Mouse (Mus musculus): ENCODE measurements around the gene Pcsk5. TPM values are rescaled to one million over a fixed set of nuclear protein-coding genes. Genes with fewer than 3 reads are reported as not detected.

The Pcsk5 gene
- polyA plus RNA-seq, 1 experiment from 2014 or later = 24.0 TPM

DNA sequence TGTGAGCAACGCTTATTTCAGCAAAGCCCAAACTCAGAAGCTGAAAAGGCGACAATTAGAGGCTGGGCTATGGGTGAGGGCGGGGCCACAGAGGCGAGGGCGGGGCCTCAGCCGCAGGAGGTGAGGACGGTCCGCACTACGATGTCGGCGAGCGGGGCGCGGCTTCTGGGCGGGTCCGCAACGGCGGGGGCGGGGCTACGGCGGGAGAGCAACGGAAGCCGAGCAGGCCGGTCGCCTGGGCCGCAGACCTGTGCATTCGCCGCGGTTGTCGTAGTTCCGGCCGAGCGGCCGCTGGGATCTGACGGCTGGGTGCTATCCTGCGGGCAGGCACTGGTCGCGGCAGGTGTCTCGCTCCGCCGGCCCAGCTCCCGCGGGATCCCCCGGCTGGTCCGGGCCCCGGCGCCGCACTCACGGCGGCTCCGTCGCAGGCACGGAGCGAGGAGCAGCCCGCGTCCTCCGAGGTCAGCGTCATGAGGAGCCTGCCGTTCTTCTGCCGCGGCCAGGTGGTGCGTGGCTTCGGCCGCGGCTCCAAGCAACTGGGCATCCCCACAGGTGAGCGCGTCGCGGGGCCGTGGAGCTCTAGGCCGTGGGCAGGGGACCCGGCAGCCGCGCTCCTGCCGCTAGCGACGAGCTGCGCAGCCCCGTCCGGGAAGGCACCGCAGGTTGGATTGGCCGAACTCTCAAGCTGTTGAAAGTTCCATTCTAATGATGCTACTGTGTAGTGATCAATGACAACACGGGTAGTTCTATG, 443.4 kb downstream of the Pcsk5 start, which contains the start of gene Rfk:
Gene Rfk (plus strand): TSS at position 203 of the 751 bp plus-strand sequence.
- H3K4me3 ChIP-seq (ENCODE audit: low read depth, low read length) = peak within 1 kb of the TSS; percentile 91
- H3K9me3 ChIP-seq (ENCODE audit: control insufficient read depth, low read length) = no peaks in the 10 kb centered on the region
- H3K9ac ChIP-seq (ENCODE audit: low read depth, low read length) = peak within 1 kb of the TSS; percentile 90
- H3K4me1 ChIP-seq (ENCODE audit: control insufficient read depth, insufficient read depth, low read length) = peaks cover 8% of the 10 kb centered on the region
- H3K4me2 ChIP-seq (ENCODE audit: low read depth, low read length) = peak within 1 kb of the TSS; percentile 55
- H3K27me3 ChIP-seq (replicated peaks; ENCODE audit: control insufficient read depth, insufficient read depth, low read length) = no peaks in the 10 kb centered on the region
- peaks cover 22% of the 10 kb centered on the region for H3K36me3 ChIP-seq (ENCODE audit: control insufficient read depth, insufficient read depth, low read length)
- H3K27ac ChIP-seq (replicated peaks; ENCODE audit: low read depth, low read length) = peak within 1 kb of the TSS; percentile 65
- peak; percentile 97 for ATAC-seq (ENCODE audit: low read depth)
- DNase-seq (ENCODE audit: low spot score) = peak; percentile 94
- under 1% methylated on average over 45 of the region's 83 CpGs for WGBS

DNA sequence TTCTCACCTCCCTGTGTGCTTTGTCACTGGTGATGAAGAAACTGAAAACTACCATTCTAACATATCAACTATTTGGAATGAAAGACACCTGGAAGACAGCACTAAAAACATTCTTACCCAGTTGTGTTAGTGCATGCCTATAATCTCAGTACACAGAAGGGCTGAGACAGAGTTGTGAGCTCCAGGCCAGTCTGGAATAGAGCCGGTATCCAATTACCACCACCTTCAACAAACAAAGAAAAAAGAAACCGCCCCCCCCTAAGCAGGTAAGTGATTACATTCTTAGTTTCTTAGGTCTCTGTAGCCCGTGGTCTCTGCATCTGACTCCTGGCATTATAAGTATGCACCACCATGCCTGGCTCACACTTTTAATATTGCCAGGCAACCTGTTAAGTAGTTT, 444.6 kb downstream of the Pcsk5 start:
- Histone ChIP-seq H3K9ac (ENCODE audit: low read depth, low read length) (no peak overlapping the region), H3K36me3 (ENCODE audit: control insufficient read depth, insufficient read depth, low read length) (peaks cover 10% of the 10 kb centered on the region; the same call in 1 of the 2 replicates), H3K4me2 (ENCODE audit: low read depth, low read length) (peak overlapping the region; percentile 55), H3K4me3 (ENCODE audit: low read depth, low read length) (0 out of 2 replicates have a peak overlapping the region, but pooled peaks have one; percentile 91), H3K27ac (replicated peaks; ENCODE audit: low read depth, low read length) (no peak overlapping the region), H3K9me3 (ENCODE audit: control insufficient read depth, low read length) (no peaks in the 10 kb centered on the region), H3K4me1 (ENCODE audit: control insufficient read depth, insufficient read depth, low read length) (peaks cover 8% of the 10 kb centered on the region), H3K27me3 (replicated peaks; ENCODE audit: control insufficient read depth, insufficient read depth, low read length) (no peaks in the 10 kb centered on the region)
- 6% methylated on average over 3 of the region's 3 CpGs for WGBS
- DNase-seq (ENCODE audit: low spot score) (peak; percentile 55), ATAC-seq (ENCODE audit: low read depth) (peak; percentile 20; the same call in 1 of the 2 replicates)

DNA sequence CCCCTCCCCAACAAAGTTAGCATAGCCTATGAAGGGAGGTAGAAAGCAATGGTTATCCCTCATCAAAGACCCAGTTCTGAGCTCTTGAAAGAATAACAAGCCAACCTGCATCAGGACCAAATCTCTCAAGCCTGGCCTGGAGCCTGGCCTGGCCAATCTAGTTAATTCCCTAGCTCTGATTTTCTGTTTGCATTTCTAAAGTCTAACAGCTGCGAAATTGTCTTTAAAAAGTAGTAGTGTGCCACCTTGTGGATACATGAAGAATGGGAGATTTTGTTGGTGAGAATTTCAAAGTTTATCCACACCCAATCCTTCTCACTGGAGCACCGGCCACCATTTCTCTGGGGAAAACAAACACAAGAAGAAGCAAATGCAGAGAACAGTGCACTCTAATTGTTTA, 449.0 kb downstream of the Pcsk5 start:
- Histone ChIP-seq H3K4me3 (ENCODE audit: low read depth, low read length) (no peak overlapping the region), H3K4me2 (ENCODE audit: low read depth, low read length) (no peak overlapping the region), H3K36me3 (ENCODE audit: control insufficient read depth, insufficient read depth, low read length) (no peaks in the 10 kb centered on the region), H3K27me3 (replicated peaks; ENCODE audit: control insufficient read depth, insufficient read depth, low read length) (no peaks in the 10 kb centered on the region), H3K9ac (ENCODE audit: low read depth, low read length) (no peak overlapping the region), H3K4me1 (ENCODE audit: control insufficient read depth, insufficient read depth, low read length) (no peaks in the 10 kb centered on the region), H3K27ac (replicated peaks; ENCODE audit: low read depth, low read length) (no peak overlapping the region), H3K9me3 (ENCODE audit: control insufficient read depth, low read length) (no peaks in the 10 kb centered on the region)
- peak; percentile 78 for DNase-seq (ENCODE audit: low spot score)
- WGBS = 18% methylated on average over 2 of the region's 2 CpGs
- no peak for ATAC-seq (ENCODE audit: low read depth)

DNA sequence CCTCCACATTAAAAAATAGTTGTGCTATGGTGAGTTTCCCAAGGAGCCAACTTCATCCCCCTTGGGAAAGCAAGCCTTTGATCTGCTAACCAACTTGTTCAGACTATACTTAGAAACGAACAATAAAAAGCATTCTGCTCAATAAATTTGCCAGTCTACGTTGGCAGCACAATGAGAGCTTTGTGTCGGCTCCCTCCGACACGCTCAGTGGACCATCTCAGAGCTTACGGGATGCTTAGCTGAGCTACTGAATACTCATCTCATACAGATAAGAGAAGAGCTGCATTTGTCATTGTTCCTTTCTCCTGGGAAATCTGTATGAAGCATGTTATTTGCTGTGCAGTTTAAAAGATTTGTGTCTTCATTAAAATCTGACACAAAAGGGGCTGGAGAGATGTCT, 451.0 kb downstream of the Pcsk5 start:
- Histone ChIP-seq H3K4me3 (ENCODE audit: low read depth, low read length) (no peak overlapping the region), H3K36me3 (ENCODE audit: control insufficient read depth, insufficient read depth, low read length) (no peaks in the 10 kb centered on the region), H3K9ac (ENCODE audit: low read depth, low read length) (no peak overlapping the region; the same call in 1 of the 2 replicates), H3K9me3 (ENCODE audit: control insufficient read depth, low read length) (no peaks in the 10 kb centered on the region), H3K27ac (replicated peaks; ENCODE audit: low read depth, low read length) (no peak overlapping the region), H3K27me3 (replicated peaks; ENCODE audit: control insufficient read depth, insufficient read depth, low read length) (no peaks in the 10 kb centered on the region), H3K4me2 (ENCODE audit: low read depth, low read length) (no peak overlapping the region), H3K4me1 (ENCODE audit: control insufficient read depth, insufficient read depth, low read length) (no peaks in the 10 kb centered on the region)
- ATAC-seq (ENCODE audit: low read depth) (no peak), DNase-seq (ENCODE audit: low spot score) (peak; percentile 32)
- 46% methylated on average over 6 of the region's 6 CpGs for WGBS

DNA sequence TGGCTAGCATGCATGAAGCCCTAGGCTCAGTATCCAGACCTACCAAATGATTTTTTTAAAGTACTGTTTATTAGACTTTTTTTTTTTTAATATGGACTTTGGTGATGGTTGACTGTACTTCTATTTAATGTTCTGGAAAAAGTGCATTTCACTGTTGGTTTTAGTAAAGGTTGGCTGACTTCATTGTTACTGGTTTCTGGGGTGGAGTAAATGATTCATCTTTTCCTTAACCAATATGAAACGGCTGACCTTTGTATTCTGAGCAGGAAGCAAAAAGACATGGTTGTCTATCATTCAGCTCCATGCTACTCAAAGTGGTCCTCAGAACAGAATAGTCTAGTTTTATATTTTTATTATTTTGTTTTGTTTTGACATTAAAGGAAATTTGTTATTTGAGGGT, 452.0 kb downstream of the Pcsk5 start:
- DNase-seq (ENCODE audit: low spot score) = no peak
- H3K9me3 ChIP-seq (ENCODE audit: control insufficient read depth, low read length) = no peaks in the 10 kb centered on the region
- no peak overlapping the region for H3K4me2 ChIP-seq (ENCODE audit: low read depth, low read length)
- 69% methylated on average over 1 of the region's 1 CpGs for WGBS
- H3K27me3 ChIP-seq (replicated peaks; ENCODE audit: control insufficient read depth, insufficient read depth, low read length) = no peaks in the 10 kb centered on the region
- no peak overlapping the region for H3K4me3 ChIP-seq (ENCODE audit: low read depth, low read length)
- H3K36me3 ChIP-seq (ENCODE audit: control insufficient read depth, insufficient read depth, low read length) = no peaks in the 10 kb centered on the region
- H3K27ac ChIP-seq (replicated peaks; ENCODE audit: low read depth, low read length) = no peak overlapping the region
- no peak overlapping the region for H3K9ac ChIP-seq (ENCODE audit: low read depth, low read length)
- no peak for ATAC-seq (ENCODE audit: low read depth)
- no peaks in the 10 kb centered on the region for H3K4me1 ChIP-seq (ENCODE audit: control insufficient read depth, insufficient read depth, low read length)

DNA sequence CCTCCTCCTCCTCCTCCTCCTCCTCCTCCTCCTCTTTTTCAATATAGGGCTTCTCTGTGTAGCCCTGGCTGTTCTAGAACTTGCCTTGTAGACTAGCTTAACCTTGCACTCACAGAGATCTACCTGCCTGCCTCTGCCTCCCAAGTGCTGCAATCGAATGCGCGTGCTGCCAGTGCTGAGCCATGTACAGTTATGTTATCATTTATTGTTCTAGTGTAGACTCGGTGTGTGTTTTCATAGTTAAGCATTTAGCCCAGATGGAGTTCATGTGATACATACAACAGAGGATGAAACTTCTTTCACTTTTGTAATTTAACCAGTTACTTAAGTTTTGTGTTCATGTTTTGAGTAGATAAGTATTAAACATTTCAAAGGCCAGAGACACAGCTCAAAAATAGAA, 452.4 kb downstream of the Pcsk5 start:
- H3K36me3 ChIP-seq (ENCODE audit: control insufficient read depth, insufficient read depth, low read length) = no peaks in the 10 kb centered on the region
- ATAC-seq (ENCODE audit: low read depth) (no peak), DNase-seq (ENCODE audit: low spot score) (no peak)
- no peak overlapping the region for H3K4me2 ChIP-seq (ENCODE audit: low read depth, low read length)
- H3K27ac ChIP-seq (replicated peaks; ENCODE audit: low read depth, low read length) = no peak overlapping the region
- no peaks in the 10 kb centered on the region for H3K4me1 ChIP-seq (ENCODE audit: control insufficient read depth, insufficient read depth, low read length)
- H3K4me3 ChIP-seq (ENCODE audit: low read depth, low read length) = no peak overlapping the region
- H3K9me3 ChIP-seq (ENCODE audit: control insufficient read depth, low read length) = no peaks in the 10 kb centered on the region
- WGBS = 96% methylated on average over 4 of the region's 4 CpGs
- H3K27me3 ChIP-seq (replicated peaks; ENCODE audit: control insufficient read depth, insufficient read depth, low read length) = no peaks in the 10 kb centered on the region
- no peak overlapping the region for H3K9ac ChIP-seq (ENCODE audit: low read depth, low read length)

DNA sequence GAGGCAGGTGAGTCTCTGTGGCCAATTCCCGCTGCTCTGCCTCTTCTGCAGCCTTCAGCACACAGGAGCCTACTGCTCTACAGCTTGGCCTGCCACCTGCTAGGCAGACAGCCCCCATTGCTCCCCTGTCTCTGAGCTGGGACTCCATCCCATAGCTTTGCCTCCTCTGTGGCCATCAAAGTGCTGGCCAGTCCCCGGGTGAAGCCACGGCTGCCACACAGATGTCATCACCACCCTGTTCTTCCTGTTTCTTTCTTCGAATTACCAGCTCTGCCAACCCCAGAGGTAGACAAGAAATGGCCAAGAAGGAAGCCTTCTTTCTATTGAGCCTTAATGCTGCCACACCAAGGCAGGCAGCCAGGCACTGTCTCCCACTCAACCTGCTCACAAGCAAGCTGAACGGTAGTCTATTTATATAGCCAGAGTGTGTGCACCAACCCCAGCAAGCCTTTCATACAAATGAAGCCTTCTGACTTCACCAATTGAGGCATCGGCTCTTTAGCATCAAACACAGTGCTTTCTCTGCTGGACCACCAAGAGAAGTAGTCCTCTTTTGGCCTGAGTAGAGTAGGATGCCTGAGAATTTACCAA, 454.5 kb downstream of the Pcsk5 start:
- ATAC-seq (ENCODE audit: low read depth) (no peak), DNase-seq (ENCODE audit: low spot score) (no peak)
- no peak overlapping the region for H3K27ac ChIP-seq (replicated peaks; ENCODE audit: low read depth, low read length)
- H3K4me1 ChIP-seq (ENCODE audit: control insufficient read depth, insufficient read depth, low read length) = no peaks in the 10 kb centered on the region
- no peaks in the 10 kb centered on the region for H3K36me3 ChIP-seq (ENCODE audit: control insufficient read depth, insufficient read depth, low read length)
- H3K4me2 ChIP-seq (ENCODE audit: low read depth, low read length) = no peak overlapping the region
- 79% methylated on average over 6 of the region's 6 CpGs for WGBS
- no peak overlapping the region for H3K4me3 ChIP-seq (ENCODE audit: low read depth, low read length)
- H3K9ac ChIP-seq (ENCODE audit: low read depth, low read length) = no peak overlapping the region
- H3K9me3 ChIP-seq (ENCODE audit: control insufficient read depth, low read length) = no peaks in the 10 kb centered on the region
- H3K27me3 ChIP-seq (replicated peaks; ENCODE audit: control insufficient read depth, insufficient read depth, low read length) = no peaks in the 10 kb centered on the region
